Mouse (Mus musculus): ENCODE results near the gene Map3k14. TPM values are rescaled to one million over a fixed set of nuclear protein-coding genes. Genes with fewer than 3 reads are reported as not detected.

The Map3k14 gene
- total and polyA plus RNA-seq, 3 experiments = 0.39 to 0.99 TPM; not detected in 1

DNA sequence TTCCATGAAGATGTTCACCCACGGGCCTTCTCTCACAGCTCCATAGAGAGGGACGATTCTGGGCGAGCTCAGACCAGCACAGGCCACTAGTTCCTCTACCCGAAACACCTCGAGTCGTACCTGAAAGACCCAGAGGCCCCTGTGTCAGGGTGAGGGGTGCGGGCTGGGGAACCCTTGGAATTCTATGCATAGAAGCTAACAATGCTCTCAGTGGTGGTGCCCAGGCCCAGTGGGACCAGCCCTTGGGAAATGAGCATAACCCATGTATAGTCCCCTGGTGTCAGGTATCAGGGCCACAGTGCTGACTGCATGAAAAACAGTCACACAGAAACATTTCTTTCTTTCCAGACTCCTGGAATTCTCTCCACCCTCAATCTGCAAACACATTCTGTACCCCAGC is 35.9 kb downstream of the Map3k14 start:
- DNase-seq (ENCODE audit: low read depth, low spot score) = no peak
- Histone ChIP-seq H3K79me2 (ENCODE audit: control insufficient read depth, insufficient read depth, low read length, poor library complexity) (no peaks in the 10 kb centered on the region), H3K9ac (ENCODE audit: control insufficient read depth, low read depth, low read length, poor library complexity, severe bottlenecking) (no peak overlapping the region), H3K4me1 (ENCODE audit: control insufficient read depth in 1 of 2, insufficient read depth in 2 of 2, low read length in 2 of 2) (no peaks in the 10 kb centered on the region), H3K27ac (ENCODE audit: control insufficient read depth, low read depth, low read length) (no peak overlapping the region), H3K27me3 (ENCODE audit: control insufficient read depth in 1 of 2, insufficient read depth in 2 of 2, low read length in 2 of 2) (no peaks in the 10 kb centered on the region), H3K36me3 (ENCODE audit: control insufficient read depth in 1 of 2, insufficient read depth in 2 of 2, low read length in 2 of 2) (no peaks in the 10 kb centered on the region), H3K9me3 (replicated peaks; ENCODE audit: insufficient read depth, low read length) (no peaks in the 10 kb centered on the region), H3K4me3 (ENCODE audit: control insufficient read depth in 1 of 2, insufficient read depth in 1 of 2, low read depth in 2 of 2, low read length in 2 of 2) (no peak overlapping the region)
- TF ChIP-seq TCF12 (IDR thresholded peaks at IDR 0.05; ENCODE audit: low read depth, low read length) (no peak), KAT2A (conservative IDR thresholded peaks at IDR 0.05; ENCODE audit: low read depth, low read length) (no peak), SIN3A (IDR thresholded peaks at IDR 0.05; ENCODE audit: low read length) (no peak), BHLHE40 (IDR thresholded peaks at IDR 0.05; ENCODE audit: borderline replicate concordance, low read depth, low read length) (no peak), SMC3 (IDR thresholded peaks at IDR 0.05; ENCODE audit: low read depth, low read length) (no peak), MYC (IDR thresholded peaks at IDR 0.05; ENCODE audit: low read depth, low read length) (no peak), MAZ (IDR thresholded peaks at IDR 0.05; ENCODE audit: low read depth, low read length) (no peak), POLR2A (IDR thresholded peaks at IDR 0.05; ENCODE audit: control insufficient read depth in 1 of 2, insufficient read depth in 1 of 2, low read depth in 1 of 2, low read length in 2 of 2, poor library complexity in 1 of 2) (no peak), POLR2AphosphoS5 (IDR thresholded peaks at IDR 0.05; ENCODE audit: borderline replicate concordance, low read depth, low read length) (no peak), TBP (IDR thresholded peaks at IDR 0.05; ENCODE audit: low read depth, low read length) (no peak), RCOR1 (IDR thresholded peaks at IDR 0.05; ENCODE audit: low read depth, low read length) (no peak), ETS1 (IDR thresholded peaks at IDR 0.05; ENCODE audit: low read depth, low read length) (no peak), USF1 (IDR thresholded peaks at IDR 0.05; ENCODE audit: low read depth, low read length) (no peak), NELFE (IDR thresholded peaks at IDR 0.05; ENCODE audit: low read depth, low read length) (no peak), NRF1 (IDR thresholded peaks at IDR 0.05; ENCODE audit: insufficient read depth, low read depth, low read length, poor library complexity, severe bottlenecking) (no peak), TAL1 (IDR thresholded peaks at IDR 0.05; ENCODE audit: low read length) (no peak), CHD1 (IDR thresholded peaks at IDR 0.05; ENCODE audit: low read depth, low read length) (no peak), HCFC1 (IDR thresholded peaks at IDR 0.05; ENCODE audit: low read depth, low read length) (no peak), GATA1 (IDR thresholded peaks at IDR 0.05; ENCODE audit: low read depth, low read length) (no peak)

- H3K36me3 ChIP-seq (ENCODE audit: control insufficient read depth in 1 of 2, insufficient read depth in 2 of 2, low read length in 2 of 2) = no peaks in the 10 kb centered on the region
- TF ChIP-seq MXI1 (IDR thresholded peaks at IDR 0.05; ENCODE audit: low read depth, low read length) (no peak), ZC3H11A (IDR thresholded peaks at IDR 0.05; ENCODE audit: low read depth, low read length) (no peak), ZNF384 (IDR thresholded peaks at IDR 0.05; ENCODE audit: low read depth, low read length) (no peak), USF1 (IDR thresholded peaks at IDR 0.05; ENCODE audit: low read depth, low read length) (no peak), ETS1 (IDR thresholded peaks at IDR 0.05; ENCODE audit: low read depth, low read length) (no peak), MAZ (IDR thresholded peaks at IDR 0.05; ENCODE audit: low read depth, low read length) (no peak), JUND (IDR thresholded peaks at IDR 0.05; ENCODE audit: low read depth, low read length) (no peak), MYB (IDR thresholded peaks at IDR 0.05; ENCODE audit: low read depth, low read length) (no peak), SMC3 (IDR thresholded peaks at IDR 0.05; ENCODE audit: low read depth, low read length) (no peak), TAL1 (IDR thresholded peaks at IDR 0.05; ENCODE audit: low read length) (no peak), RCOR1 (IDR thresholded peaks at IDR 0.05; ENCODE audit: low read depth, low read length) (no peak), E2F4 (IDR thresholded peaks at IDR 0.05; ENCODE audit: borderline replicate concordance, low read depth, low read length) (no peak), CHD2 (IDR thresholded peaks at IDR 0.05; ENCODE audit: low read length) (no peak), CHD1 (IDR thresholded peaks at IDR 0.05; ENCODE audit: low read depth, low read length) (no peak), POLR2AphosphoS5 (IDR thresholded peaks at IDR 0.05; ENCODE audit: borderline replicate concordance, low read depth, low read length) (no peak), MAFK (IDR thresholded peaks at IDR 0.05; ENCODE audit: borderline replicate concordance, low read depth, low read length) (no peak)
- no peaks in the 10 kb centered on the region for H3K79me2 ChIP-seq (ENCODE audit: control insufficient read depth, insufficient read depth, low read length, poor library complexity)
- no peaks in the 10 kb centered on the region for H3K9me3 ChIP-seq (replicated peaks; ENCODE audit: insufficient read depth, low read length)
- H3K4me3 ChIP-seq (ENCODE audit: control insufficient read depth in 1 of 2, insufficient read depth in 1 of 2, low read depth in 2 of 2, low read length in 2 of 2) = no peak overlapping the region
- H3K27ac ChIP-seq (ENCODE audit: control insufficient read depth, low read depth, low read length) = no peak overlapping the region
- DNase-seq (ENCODE audit: low read depth, low spot score) = no peak
- no peak overlapping the region for H3K9ac ChIP-seq (ENCODE audit: control insufficient read depth, low read depth, low read length, poor library complexity, severe bottlenecking)
- no peaks in the 10 kb centered on the region for H3K4me1 ChIP-seq (ENCODE audit: control insufficient read depth in 1 of 2, insufficient read depth in 2 of 2, low read length in 2 of 2)
- H3K27me3 ChIP-seq (ENCODE audit: control insufficient read depth in 1 of 2, insufficient read depth in 2 of 2, low read length in 2 of 2) = no peaks in the 10 kb centered on the region
Measured at GRCm38 (mm10) chr11:103230626-103231025, 36.6 kb downstream of the Map3k14 start.

All from MEL (cell line).